Mouse (Mus musculus) WW6 (cell line): ENCODE measurements around the gene Tax1bp1.
"Not testable (repeated sequence)": the region's sequence is repeated elsewhere in the genome, so short reads cannot be mapped to it uniquely, and the experiment has no call there.

Experiments used
- DNase-seq: peaks from one replicate; pipeline ENCODE4 v3.0.0-alpha.2; 2013; ENCODE audit warnings: low read depth, low spot score

Tax1bp1 gene

GRCm38 (mm10) chr6:52713104-52713896 is at the start of gene Tax1bp1:
TSS of gene Tax1bp1 (plus strand) at chr6:52713729.
- peak; percentile 59 for DNase-seq

GRCm38 (mm10) chr6:52667641-52668040 is 45.9 kb upstream of the Tax1bp1 start:
- no peak for DNase-seq

GRCm38 (mm10) chr6:52669878-52670277 is 43.7 kb upstream of the Tax1bp1 start:
- DNase-seq, result not testable (repeated sequence)

GRCm38 (mm10) chr6:52671791-52672190 is 41.7 kb upstream of the Tax1bp1 start:
- DNase-seq, result no peak

- DNase-seq, result no peak
These were observed 41.0 kb upstream of the Tax1bp1 start for GRCm38 (mm10) chr6:52672539-52672938.

- DNase-seq, result no peak
These were observed 39.8 kb upstream of the Tax1bp1 start for GRCm38 (mm10) chr6:52673706-52674105.

GRCm38 (mm10) chr6:52674541-52674940 is 39.0 kb upstream of the Tax1bp1 start:
- DNase-seq, result no peak

GRCm38 (mm10) chr6:52675222-52675921 is 38.2 kb upstream of the Tax1bp1 start:
- DNase-seq, result no peak

GRCm38 (mm10) chr6:52677534-52677933 is 36.0 kb upstream of the Tax1bp1 start:
- not testable (repeated sequence) for DNase-seq

- DNase-seq, result no peak
These were observed 34.0 kb upstream of the Tax1bp1 start for GRCm38 (mm10) chr6:52679565-52679964.

GRCm38 (mm10) chr6:52680458-52681032 is 33.0 kb upstream of the Tax1bp1 start:
- no peak for DNase-seq

- DNase-seq, result no peak
These were observed 31.6 kb upstream of the Tax1bp1 start for GRCm38 (mm10) chr6:52681847-52682485.

- no peak for DNase-seq
These were observed 30.9 kb upstream of the Tax1bp1 start for GRCm38 (mm10) chr6:52682607-52683006.

- no peak for DNase-seq
These were observed 26.5 kb upstream of the Tax1bp1 start for GRCm38 (mm10) chr6:52686901-52687500.

GRCm38 (mm10) chr6:52690365-52690764 is 23.2 kb upstream of the Tax1bp1 start:
- DNase-seq, result no peak

- no peak for DNase-seq
These were observed 21.7 kb upstream of the Tax1bp1 start for GRCm38 (mm10) chr6:52691800-52692199.

- no peak for DNase-seq
These were observed 21.0 kb upstream of the Tax1bp1 start for GRCm38 (mm10) chr6:52692451-52693063.

- DNase-seq, result no peak
These were observed 15.5 kb upstream of the Tax1bp1 start for GRCm38 (mm10) chr6:52697964-52698535.

- no peak for DNase-seq
These were observed 14.5 kb upstream of the Tax1bp1 start for GRCm38 (mm10) chr6:52699050-52699449.

GRCm38 (mm10) chr6:52699899-52700298 is 13.6 kb upstream of the Tax1bp1 start:
- DNase-seq, result no peak

- no peak for DNase-seq
These were observed 10.3 kb upstream of the Tax1bp1 start for GRCm38 (mm10) chr6:52703263-52703662.
